Mouse (Mus musculus) ovary, postnatal 36 days (tissue): ENCODE results near the gene AL732309.1.
A peak's percentile ranks its signal among the peaks of the same experiment; 100 is the strongest.

Experiments used
- DNase-seq: peaks from one replicate; pipeline ENCODE4 v3.0.0; 2022; ENCODE audit warnings: low spot score, mixed read lengths

AL732309.1 gene

DNA sequence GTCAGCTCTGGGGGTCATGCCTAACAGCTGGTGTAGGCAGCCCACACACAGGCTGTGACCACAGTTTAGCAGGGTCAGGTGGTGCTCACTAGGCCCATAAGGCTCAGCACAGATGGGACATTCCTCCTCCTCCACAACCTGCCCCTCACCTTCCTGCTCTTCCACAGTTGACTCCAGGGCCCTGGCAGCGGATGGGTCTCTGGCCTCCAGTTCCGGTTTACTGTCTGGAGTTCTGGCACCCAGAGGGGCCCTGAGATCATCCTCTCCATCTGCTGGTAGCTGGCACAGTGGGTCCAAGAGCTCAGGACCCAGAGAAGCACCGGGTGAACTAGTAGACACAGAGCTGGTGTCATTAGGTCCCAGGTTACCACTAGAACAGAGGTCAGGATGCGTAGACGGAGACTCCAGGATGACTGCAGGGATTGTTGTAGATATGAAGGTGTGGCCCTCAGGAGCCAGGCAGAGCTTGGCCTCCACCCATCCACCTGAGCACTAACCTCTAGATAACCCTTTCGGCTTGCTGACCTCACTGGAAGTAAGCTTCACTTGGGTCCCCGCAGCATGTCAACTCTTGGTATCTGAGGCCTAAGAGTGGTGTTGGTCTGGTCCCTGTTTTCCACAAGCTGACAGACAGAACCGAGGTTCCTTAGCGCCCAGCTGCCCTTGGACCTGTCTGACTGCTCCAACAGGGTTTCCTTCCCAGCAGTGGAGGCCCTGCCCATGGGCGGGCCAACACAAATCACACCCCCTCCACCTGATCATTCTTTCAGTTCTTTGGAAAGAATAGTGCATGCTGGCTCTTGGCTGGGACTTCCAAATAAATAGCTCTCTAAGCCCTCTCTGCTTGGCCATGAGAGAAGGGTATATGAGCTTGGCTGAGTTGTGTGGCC lies at the start of gene AL732309.1:
AL732309.1 (minus strand) TSS at position 681 of the 890 bp plus-strand sequence.
- no peak for DNase-seq

DNA sequence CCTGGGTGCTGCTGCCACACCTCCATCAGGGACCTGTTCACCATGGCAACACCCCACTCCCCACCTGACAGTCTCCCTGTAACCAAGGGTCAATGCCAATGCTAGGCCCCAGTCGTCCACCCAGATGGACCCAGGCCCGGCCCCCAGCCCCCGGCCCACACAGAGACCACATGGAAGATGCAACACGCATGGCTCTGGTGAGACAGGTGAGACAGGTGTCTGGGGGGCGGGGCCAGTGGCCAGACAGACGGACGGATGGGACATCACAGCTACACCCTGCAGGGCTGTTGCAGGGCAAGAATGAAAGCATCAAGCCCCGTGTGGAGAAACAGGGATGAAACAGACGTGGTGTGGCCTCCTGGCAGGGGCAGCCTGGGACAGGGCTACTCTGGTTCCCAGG lies 47.0 kb upstream of the AL732309.1 start:
- DNase-seq: no peak

DNA sequence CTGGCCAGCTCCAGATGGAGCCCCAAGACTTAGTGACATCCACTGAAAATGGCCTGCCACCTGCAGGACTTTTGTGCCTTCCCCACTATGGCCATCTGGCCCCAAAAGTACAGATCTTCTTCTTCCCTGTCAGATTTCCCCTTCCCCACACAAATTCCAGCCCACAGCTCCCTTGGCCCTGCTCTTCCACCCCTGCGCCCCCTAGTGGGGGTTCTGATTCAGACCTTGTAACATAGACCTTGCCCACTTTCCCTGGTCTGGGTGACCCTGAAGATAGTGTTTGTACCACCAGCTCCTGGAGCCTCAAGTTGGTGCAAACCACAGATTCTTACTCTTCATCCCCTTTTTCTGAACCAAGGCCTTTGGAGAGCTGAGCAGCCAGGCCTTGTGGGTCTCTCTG lies 46.2 kb upstream of the AL732309.1 start:
- DNase-seq: peak; percentile 63

DNA sequence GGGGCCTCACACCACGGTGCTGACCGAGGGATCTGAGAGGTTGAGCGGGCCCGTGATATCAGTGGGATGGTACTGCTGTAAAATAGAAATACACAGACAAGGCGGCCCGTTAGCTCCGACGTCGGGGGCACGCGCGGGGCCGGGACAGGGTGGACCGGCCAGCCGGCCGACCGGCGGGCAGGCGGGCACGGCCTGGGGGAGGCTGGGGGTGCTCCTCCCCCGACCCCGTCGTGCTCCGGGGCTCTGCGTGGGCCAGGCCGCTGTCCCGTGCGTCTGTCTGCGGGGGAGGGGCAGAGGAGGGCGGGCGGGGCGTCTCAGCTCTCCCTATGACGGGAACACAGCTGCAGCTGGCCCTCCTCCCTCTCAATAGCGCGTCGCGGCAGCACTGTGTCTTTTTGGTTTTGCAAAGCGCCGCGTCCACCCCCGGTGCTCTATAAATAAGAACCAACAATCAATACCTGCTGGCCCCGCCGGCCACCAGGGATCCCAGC lies 45.4 kb upstream of the AL732309.1 start:
- no peak for DNase-seq

DNA sequence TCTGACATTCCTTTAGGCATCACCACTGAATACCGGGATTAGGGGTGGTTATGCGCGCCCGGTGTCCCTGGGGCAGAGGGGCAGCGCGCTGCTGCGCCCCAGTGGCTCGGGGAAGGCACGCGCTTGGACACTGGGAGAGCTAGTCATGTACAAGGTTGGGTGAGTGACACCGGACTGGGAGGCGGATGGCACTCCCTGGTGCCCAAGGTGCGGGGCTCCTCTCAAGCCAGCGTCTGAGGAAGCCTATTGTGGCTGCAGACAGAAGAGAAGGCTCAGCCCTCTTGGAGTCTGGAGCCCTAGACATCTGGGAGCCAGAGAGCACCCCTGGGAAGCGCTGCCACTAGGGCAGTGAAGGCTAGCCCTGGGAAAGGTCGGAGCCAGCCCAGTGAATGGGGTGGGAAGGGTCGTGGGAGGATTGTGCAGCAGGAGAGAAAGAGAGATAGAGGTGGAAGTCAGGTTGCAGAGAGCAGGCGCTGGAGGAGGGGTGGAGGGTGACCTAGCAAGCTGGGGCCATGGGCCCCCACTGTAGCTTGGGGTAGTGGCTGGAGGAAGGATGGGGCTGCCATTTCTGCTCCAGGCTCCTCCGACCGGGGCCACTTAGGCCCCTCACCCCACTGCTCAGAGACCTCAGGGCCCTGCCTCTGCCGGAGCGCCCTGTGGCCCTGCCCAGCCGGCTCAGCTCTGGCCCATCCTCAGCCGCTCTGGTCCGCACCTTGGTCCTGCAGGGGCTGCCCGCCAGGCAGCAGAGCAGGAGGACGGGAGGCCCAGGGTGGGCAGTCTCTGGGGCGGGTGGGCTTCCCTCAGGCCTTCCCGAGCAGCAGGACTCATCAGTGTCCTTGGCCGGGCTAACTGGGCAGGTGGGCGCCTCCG lies 44.8 kb upstream of the AL732309.1 start:
- no peak for DNase-seq

DNA sequence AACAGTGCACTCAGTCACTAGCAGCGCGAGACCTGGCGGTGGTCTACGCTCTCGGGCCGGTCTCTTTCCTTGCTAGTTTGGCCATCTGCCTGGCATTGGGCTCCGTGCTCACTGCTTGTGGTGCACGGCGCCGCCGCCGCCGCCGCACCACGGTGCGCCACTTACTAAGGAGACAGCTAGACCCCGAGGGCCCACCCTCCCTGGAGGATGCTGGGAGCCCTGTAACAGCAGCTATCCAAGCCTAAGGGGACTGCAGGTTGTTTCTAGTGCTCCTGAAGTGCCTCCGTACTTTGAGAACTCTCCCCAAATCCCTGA lies 44.1 kb upstream of the AL732309.1 start:
- DNase-seq: no peak

DNA sequence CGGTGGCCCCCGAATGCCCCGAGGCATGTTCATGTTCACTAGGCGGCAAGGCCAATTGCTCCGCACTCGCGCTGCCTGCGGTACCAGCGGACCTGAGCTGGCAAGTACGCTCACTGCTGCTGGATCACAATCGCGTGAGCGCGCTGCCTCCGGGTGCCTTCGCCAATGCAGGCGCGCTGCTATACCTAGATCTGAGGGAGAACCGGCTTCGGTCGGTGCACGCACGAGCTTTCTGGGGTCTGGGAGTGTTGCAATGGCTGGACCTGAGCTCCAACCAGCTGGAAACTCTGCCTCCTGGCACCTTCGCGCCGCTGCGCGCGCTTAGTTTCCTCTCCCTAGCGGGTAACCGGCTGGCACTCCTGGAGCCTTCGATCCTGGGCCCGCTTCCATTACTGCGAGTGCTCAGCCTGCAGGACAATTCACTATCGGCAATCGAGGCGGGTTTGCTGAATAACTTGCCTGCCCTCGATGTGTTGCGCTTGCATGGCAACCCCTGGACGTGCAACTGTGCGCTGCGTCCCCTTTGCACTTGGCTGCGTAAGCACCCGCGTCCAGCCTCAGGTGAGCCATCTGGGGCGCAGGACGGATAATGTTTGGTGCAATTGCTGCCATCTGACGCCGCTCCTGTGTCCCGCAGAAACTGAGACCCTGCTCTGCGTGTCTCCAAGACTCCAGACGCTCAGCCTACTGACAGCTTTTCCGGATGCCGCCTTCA lies 43.6 kb upstream of the AL732309.1 start:
- no peak for DNase-seq

DNA sequence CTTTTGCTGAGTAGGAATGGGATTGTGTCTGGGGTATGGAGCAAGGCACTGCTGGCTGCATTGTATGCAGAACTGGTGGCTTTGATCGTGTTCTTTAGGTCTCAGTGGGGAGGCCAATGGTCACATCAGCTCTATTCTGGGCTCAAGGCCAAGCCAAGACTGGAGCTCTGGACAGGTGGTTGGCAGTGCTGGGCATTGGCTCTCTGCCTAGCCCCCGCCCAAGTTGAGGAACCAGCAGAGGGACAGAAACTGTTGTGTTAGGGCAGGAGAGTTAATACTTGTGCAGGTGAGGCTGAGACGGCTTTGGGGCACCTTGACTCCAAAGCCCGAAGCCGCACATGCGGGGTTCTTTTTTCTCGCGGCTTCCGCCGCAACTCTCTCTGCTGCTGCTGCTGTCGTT lies 43.0 kb upstream of the AL732309.1 start, which contains the start of gene Lrrc26:
Lrrc26 (plus strand) TSS at position 265 of the 400 bp plus-strand sequence.
- peak; percentile 53 for DNase-seq

DNA sequence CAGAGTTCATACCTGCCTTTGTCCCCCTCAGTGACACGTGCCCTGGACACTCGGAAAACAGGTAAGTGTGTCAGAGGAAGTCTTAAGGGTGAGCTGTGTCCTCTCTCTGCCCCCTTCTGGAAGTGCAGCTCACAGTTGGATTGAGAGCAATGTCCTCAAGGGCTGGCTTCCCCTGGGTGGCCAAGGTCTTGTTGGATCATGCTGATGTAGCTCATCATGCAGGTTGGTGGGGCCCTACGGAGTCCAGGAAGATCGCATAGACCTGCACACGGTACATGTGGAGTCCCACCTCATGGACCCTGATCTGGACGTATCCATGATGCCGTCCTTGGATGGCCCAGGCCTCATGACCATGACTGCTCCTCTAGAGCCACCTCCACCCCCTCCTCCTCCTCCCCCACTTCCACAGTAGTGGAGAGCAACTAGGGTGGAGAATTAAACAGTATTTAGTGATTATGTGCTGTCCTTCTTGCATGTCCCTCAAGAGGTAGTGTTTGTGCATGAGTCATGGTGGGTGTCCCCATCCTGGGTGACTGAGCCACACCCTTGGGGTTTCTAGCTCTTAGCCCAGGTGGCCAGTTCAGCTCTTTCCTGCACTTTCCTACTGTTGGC lies 42.2 kb upstream of the AL732309.1 start:
- no peak for DNase-seq

DNA sequence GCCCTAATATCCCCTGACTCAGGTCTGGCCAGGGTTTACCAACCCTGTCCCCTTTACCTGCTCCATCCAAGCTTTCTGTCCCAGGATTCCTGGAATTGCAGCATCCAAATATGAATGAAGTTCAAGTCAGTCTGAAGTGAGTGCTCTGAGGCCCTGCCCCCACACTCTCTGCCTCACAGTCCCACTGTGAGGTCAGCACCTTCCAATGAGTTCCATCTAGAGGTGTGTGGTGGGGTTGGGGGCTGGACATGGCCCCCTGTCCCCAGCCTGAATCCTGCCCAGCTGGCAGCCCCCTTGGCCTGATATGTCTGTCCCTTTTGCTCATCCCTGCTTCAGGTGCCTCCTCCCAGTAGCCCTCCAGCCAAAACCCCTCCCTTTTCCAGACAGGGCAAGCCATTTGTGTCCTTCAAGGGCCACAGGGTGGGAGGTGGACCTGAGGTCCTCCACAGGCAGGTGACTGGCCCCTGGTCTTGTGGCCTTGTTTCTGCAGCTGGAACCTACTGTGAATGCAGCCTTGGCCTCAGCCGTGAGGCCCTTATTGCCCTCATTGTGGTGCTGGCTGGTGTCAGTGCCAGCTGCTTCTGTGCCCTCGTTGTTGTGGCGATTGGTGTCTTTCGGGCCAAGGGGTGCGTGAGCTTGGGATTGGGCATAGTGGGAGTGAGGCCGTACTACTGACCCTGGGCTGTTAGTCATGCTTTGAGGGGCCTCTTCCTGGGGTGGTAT lies 41.4 kb upstream of the AL732309.1 start, which contains the start of gene Tmem210:
Tmem210 (plus strand) TSS at position 219 of the 723 bp plus-strand sequence.
- no peak for DNase-seq

DNA sequence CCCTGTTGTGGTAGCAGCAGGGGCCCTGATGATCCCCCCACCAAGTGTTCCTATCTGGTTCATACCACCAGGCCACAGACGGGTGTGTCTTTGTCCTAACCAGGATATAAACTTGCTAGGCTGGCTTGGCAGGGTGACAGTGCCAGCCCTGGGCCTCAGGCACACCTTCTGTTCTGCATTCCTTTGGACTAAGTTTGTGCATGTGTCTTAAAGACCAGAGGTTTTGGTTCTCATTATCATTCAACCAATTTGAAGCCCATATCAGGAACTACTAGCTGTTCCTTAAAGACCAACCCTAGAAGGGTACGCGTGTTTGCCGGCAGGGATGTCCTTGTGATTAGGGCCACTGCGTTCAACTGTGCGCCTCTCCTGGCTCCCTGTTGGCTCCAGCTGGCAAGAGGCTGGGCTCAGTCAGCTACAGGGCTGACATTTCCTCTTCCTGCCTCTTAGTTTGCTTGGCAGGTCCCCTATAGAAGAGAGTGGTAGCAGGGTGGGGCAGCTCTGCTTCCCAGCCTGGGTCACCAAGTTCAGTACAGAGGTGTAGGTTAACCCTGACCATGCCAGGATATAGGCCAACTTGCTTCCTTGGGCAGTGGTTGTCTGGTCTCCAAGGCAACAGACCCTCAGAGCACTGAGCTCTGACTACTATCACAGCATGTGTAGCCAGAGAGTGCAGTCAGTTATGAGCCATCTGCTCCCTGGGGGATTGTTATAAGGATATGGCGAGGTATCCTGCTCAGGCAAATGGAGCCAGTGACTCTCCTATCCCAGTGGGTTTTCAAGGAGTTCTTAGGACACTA lies 40.4 kb upstream of the AL732309.1 start:
- peak; percentile 29 for DNase-seq

DNA sequence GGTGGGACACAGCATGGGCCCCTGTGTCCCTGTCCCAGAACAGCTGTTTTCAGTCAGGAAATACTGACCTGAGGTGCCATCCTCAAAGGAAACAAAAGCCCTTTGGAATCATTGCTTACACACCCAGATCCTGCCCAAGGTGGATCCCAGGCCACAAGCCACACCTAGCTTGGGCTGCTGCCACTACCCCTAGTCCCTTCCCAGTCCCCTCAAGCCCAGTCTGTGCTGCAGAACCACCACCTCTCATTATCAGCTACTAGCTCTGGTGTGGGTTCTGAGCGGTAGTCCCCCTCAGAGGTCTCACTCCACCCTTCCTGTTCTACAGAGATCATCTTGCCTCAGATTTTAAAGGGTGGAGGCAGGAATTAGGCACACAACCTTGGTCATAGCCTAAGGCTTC lies 39.7 kb upstream of the AL732309.1 start:
- DNase-seq: peak; percentile 5

DNA sequence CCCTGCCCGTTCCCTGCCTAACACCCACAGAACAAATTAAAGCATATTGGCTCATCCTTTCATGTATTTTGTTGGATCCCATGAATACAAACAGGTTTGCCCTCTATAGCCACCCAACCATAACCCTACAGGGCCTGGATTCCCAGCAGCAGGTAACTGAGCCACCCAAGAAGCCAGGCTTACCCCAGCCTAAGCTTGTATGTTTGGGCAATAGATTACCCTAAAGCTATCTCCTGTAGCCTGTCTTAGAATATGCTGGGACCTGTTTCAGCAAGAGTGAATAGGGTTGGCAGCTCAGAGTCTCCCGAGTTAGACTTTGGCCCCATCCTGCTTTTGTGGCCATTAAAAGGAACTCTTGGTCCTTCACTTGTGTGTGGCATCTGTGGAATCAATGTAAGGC lies 38.9 kb upstream of the AL732309.1 start:
- no peak for DNase-seq

DNA sequence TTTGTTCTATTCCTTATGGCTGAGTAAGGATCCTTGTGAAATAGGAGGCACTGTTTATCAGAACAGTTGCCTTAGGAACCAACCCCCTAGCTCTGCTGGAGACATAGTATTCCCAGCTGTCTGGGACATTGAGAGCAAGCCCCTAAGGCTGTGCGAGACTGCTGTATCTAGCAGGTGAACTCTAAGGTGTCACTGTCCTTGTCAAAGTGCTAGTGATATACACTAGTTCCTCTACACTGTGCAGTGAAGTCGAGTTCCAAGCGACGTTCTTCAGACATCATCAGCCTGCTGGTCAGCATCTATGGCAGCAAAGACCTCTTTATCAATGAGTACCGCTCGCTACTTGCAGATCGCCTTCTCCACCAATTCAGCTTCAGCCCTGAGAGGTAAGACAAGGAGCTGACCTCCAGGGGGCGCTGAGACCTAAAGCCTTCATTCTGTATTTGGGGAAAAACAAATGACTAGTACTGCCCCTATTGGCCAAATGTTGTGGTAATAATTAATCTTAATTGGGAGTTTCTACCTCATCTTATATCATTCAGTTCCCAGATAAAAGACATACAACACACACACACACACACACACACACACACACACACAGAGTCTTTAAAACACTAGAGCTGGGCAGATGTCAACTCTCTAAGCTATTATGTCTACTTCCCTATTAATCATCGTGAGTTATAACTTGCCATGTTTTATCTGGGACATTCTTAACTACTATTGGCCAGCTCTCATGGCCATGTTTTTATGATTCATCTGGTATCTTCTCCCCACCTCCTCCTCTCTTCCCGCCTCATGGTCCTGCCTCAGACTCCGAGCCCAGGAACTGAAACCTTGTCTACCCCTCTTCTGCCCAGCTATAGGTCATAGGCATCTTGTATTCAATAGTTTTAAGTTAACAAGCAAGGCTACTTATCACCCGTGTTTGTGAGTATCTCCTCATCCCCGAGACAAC lies 32.5 kb upstream of the AL732309.1 start:
- peak; percentile 75 for DNase-seq

DNA sequence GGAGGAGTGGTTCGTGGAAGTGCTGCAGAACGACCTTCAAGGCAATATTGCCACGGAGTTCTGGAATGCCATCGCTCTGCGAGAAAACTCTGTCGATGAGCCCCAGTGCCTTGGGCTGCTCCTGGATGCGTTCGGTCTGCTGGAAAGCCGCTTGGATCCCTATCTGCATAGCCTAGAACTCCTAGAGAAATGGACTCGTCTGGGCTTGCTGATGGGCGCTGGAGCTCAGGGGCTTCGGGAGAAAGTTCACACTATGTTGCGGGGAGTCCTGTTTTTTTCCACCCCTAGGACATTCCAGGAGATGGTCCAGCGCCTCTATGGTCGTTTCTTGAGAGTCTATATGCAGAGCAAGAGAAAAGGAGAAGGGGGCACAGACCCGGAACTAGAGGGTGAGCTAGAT lies 26.3 kb upstream of the AL732309.1 start:
- DNase-seq: peak; percentile 3

DNA sequence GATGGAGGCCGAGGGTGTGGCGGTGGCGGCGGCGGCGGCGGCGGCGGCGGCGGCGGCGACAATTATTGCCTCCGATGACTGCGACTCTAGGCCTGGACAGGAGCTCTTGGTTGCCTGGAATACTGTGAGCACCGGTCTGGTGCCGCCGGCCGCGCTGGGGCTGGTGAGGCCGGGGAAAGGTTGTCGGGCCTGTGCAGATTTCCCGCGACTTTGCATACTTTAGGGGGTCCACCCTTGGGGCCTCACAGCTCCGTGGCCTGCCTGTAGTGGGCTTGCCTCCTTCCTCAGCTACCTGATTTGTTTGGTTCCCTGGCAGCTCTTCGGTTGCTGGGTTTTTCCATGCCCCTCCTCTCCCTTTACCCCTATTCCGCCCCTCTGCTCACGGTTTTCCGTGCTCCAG lies 25.9 kb upstream of the AL732309.1 start:
- no peak for DNase-seq

DNA sequence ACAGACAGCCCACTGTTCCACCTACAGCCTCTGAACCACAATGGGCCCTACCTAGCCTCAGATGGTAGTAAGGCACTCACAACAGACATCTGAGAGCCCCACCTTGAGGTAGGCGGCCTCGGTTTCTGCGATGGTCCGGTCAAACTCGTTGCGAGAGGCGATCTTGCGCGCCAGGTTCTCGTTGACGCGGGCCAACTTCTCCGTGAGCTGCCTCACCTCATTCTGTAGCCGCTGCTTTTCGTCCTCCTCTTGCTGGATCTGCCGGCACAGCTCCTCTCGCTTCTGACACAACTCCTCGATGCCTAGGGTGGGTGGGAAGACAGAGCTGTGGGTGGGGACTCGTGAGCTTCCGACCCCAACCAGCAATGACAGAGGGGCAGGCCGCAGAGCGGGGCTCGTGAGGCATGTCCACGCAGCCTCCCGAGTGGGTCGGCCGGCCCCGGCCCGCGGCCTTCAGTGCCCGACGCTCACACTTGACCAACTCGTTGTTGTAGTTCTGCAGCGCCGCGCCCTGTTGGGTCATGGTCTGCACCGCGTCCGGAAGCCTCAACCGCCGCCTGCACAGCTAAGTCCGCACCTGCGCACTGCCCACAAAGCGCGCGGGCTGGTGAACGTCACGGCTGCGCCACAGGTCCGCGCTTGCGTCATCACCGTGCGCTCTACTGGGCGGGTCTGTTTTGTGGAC lies 25.3 kb upstream of the AL732309.1 start, which contains the start of the genes Ssna1 and Anapc2:
Ssna1 (minus strand) TSS at position 612 of the 685 bp plus-strand sequence.
Anapc2 (plus strand) TSS at position 652 of the 685 bp plus-strand sequence.
- DNase-seq: peak; percentile 97

DNA sequence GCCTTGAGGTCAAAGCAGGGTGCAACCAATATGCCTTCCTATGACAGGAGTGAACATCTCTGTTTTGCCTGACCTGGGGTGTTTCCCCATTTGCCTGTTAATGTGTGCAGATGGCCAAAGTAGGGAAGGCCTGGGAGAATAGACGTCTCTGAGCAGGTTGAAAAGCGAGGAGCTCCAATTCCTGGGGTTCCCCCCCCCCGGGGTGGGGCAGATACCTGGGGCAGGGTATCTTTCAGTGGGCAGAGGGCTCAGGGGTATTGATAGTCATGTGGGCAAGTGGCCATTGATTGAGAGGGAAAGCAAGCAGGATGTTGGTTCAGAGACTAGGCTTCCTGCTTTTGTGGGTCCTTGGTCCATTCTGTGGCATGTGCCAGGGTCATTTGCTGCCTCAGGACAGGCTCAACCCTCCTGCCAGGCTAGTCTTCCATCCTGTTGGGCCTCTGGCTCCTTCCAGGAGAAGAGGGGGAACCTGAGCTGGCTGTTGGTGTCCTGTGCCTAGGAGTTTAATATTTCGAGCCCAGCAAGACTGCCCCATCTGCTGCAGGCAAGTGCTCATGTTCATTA lies 21.2 kb upstream of the AL732309.1 start:
- no peak for DNase-seq
